Mouse (Mus musculus): Measurements from ENCODE around the gene Paox. TPM values are rescaled to one million over a fixed set of nuclear protein-coding genes. Genes with fewer than 3 reads are reported as not detected.

Gene Paox
- polyA plus RNA-seq, 1 experiment from 2014 or later: 11.1 TPM

GRCm38 (mm10) chr7:140180692-140181091 lies 65.1 kb downstream of the Paox start:
- Histone ChIP-seq H3K4me1 (replicated peaks) (no peaks in the 10 kb centered on the region), H3K27me3 (0 out of 2 replicates have a peak, but pooled peaks cover 3% of the 10 kb centered on the region), H3K4me2 (no peak overlapping the region), H3K4me3 (no peak overlapping the region), H3K36me3 (no peaks in the 10 kb centered on the region), H3K27ac (no peak overlapping the region), H3K9me3 (replicated peaks) (no peaks in the 10 kb centered on the region), H3K9ac (no peak overlapping the region)
- ATAC-seq (replicated peaks; ENCODE audit: insufficient number of reproducible peaks, insufficient read depth, low FRiP score, low read depth): no peak
- WGBS: 77% methylated on average over 2 of the region's 2 CpGs

GRCm38 (mm10) chr7:140184206-140184605 lies 68.6 kb downstream of the Paox start:
- ATAC-seq (replicated peaks; ENCODE audit: insufficient number of reproducible peaks, insufficient read depth, low FRiP score, low read depth): no peak
- Histone ChIP-seq H3K4me1 (replicated peaks) (no peaks in the 10 kb centered on the region), H3K4me3 (no peak overlapping the region), H3K36me3 (no peaks in the 10 kb centered on the region), H3K4me2 (no peak overlapping the region), H3K27me3 (0 out of 2 replicates have a peak, but pooled peaks cover 5% of the 10 kb centered on the region), H3K9ac (no peak overlapping the region), H3K9me3 (replicated peaks) (no peaks in the 10 kb centered on the region), H3K27ac (no peak overlapping the region)
- WGBS: 81% methylated on average over 4 of the region's 4 CpGs

Other genes with a start within 250 kb of the Paox start
- gene Kndc1, start 221.1 kb upstream of the Paox start, polyA plus RNA-seq (2015; fragmentation: Nextera tagmentation; extraction: Ambion mirVana): 0.11 and 0.68 TPM in 2 replicates
- 0.60 TPM in 1 of 2 replicates, not detected in the other for gene Utf1, start 172.0 kb upstream of the Paox start, polyA plus RNA-seq (2015; fragmentation: Nextera tagmentation; extraction: Ambion mirVana)
- gene 6430531B16Rik, start 137.0 kb upstream of the Paox start, polyA plus RNA-seq (2015; fragmentation: Nextera tagmentation; extraction: Ambion mirVana): 0.57 TPM in 1 of 2 replicates, not detected in the other
- gene Adam8, start 123.2 kb upstream of the Paox start, polyA plus RNA-seq (2015; fragmentation: Nextera tagmentation; extraction: Ambion mirVana): 1.3 and 3.1 TPM in 2 replicates
- 27.6 and 32.0 TPM in 2 replicates for gene Zfp511, start 79.4 kb upstream of the Paox start, polyA plus RNA-seq (2015; fragmentation: Nextera tagmentation; extraction: Ambion mirVana)
- gene Tubgcp2, start 79.1 kb upstream of the Paox start, polyA plus RNA-seq (2015; fragmentation: Nextera tagmentation; extraction: Ambion mirVana): 27.4 and 37.0 TPM in 2 replicates
- gene Msx3, start 66.7 kb upstream of the Paox start, polyA plus RNA-seq (2015; fragmentation: Nextera tagmentation; extraction: Ambion mirVana): not detected in 2 replicates
- 0.45 and 0.67 TPM in 2 replicates for gene Caly, start 33.3 kb upstream of the Paox start, polyA plus RNA-seq (2015; fragmentation: Nextera tagmentation; extraction: Ambion mirVana)
- gene Prap1, start 22.4 kb upstream of the Paox start, polyA plus RNA-seq (2015; fragmentation: Nextera tagmentation; extraction: Ambion mirVana): 0.29 TPM in 1 of 2 replicates, not detected in the other
- 79.5 and 107 TPM in 2 replicates for gene Fuom, start 13.4 kb upstream of the Paox start, polyA plus RNA-seq (2015; fragmentation: Nextera tagmentation; extraction: Ambion mirVana)
- 192 and 217 TPM in 2 replicates for gene Echs1, start 677 bp downstream of the Paox start, polyA plus RNA-seq (2015; fragmentation: Nextera tagmentation; extraction: Ambion mirVana)
- gene Mtg1, start 21.8 kb downstream of the Paox start, polyA plus RNA-seq (2015; fragmentation: Nextera tagmentation; extraction: Ambion mirVana): 27.8 and 33.4 TPM in 2 replicates
- 0.05 and 0.36 TPM in 2 replicates for gene Sprn, start 39.1 kb downstream of the Paox start, polyA plus RNA-seq (2015; fragmentation: Nextera tagmentation; extraction: Ambion mirVana)
- gene Olfr522, start 49.0 kb downstream of the Paox start, polyA plus RNA-seq (2015; fragmentation: Nextera tagmentation; extraction: Ambion mirVana): not detected in 2 replicates
- gene Olfr523, start 57.4 kb downstream of the Paox start, polyA plus RNA-seq (2015; fragmentation: Nextera tagmentation; extraction: Ambion mirVana): not detected in 2 replicates
- gene Olfr524, start 90.2 kb downstream of the Paox start, polyA plus RNA-seq (2015; fragmentation: Nextera tagmentation; extraction: Ambion mirVana): 0.06 and 0.42 TPM in 2 replicates
- 0.87 and 8.2 TPM in 2 replicates for gene Cd163l1, start 102.5 kb downstream of the Paox start, polyA plus RNA-seq (2015; fragmentation: Nextera tagmentation; extraction: Ambion mirVana)
- gene 5830411N06Rik, start 131.5 kb downstream of the Paox start, polyA plus RNA-seq (2015; fragmentation: Nextera tagmentation; extraction: Ambion mirVana): 0.04 and 0.52 TPM in 2 replicates
- not detected in 2 replicates for gene Olfr525, start 205.1 kb downstream of the Paox start, polyA plus RNA-seq (2015; fragmentation: Nextera tagmentation; extraction: Ambion mirVana)
- not detected in 2 replicates for gene Olfr527, start 218.2 kb downstream of the Paox start, polyA plus RNA-seq (2015; fragmentation: Nextera tagmentation; extraction: Ambion mirVana)
- gene Olfr60, start 245.9 kb downstream of the Paox start, polyA plus RNA-seq (2015; fragmentation: Nextera tagmentation; extraction: Ambion mirVana): not detected in 2 replicates

Data from heart, embryonic 15.5 days (tissue).